Mouse (Mus musculus): Measurements from ENCODE around the gene Olfr658. TPM values are rescaled to one million over a fixed set of nuclear protein-coding genes. Genes with fewer than 3 reads are reported as not detected.

Olfr658 gene
- polyA plus RNA-seq (2012; rRNA removed), result not detected in 2 replicates

- no peak within 1 kb of the TSS for H3K27ac ChIP-seq (ENCODE audit: control insufficient read depth, insufficient read depth, low read length)
- H3K27me3 ChIP-seq (ENCODE audit: control insufficient read depth, insufficient read depth, low read length), result no peaks in the 10 kb centered on the region
- peak; percentile 20 for DNase-seq
- TF ChIP-seq POLR2A (IDR thresholded peaks at IDR 0.05; ENCODE audit: control insufficient read depth, extremely low read depth, insufficient read depth, low read length, poor library complexity) (no peak), CTCF (IDR thresholded peaks at IDR 0.05; ENCODE audit: borderline replicate concordance, control insufficient read depth, extremely low read depth, insufficient read depth, low read length, poor library complexity) (no peak)
- H3K36me3 ChIP-seq (ENCODE audit: control insufficient read depth, insufficient read depth, low read length), result no peaks in the 10 kb centered on the region
- no peaks in the 10 kb centered on the region for H3K4me1 ChIP-seq (replicated peaks; ENCODE audit: control insufficient read depth, insufficient read depth, low read length)
- 24% methylated on average over 22 of the region's 22 CpGs for WGBS
- H3K4me3 ChIP-seq (ENCODE audit: control insufficient read depth, insufficient read depth, low read length), result peak within 1 kb of the TSS; percentile 3
These were observed at the start of gene Olfr658 for GRCm38 (mm10) chr7:104646841-104647482. Gene Olfr658 (minus strand): TSS chr7:104647305.

DNA sequence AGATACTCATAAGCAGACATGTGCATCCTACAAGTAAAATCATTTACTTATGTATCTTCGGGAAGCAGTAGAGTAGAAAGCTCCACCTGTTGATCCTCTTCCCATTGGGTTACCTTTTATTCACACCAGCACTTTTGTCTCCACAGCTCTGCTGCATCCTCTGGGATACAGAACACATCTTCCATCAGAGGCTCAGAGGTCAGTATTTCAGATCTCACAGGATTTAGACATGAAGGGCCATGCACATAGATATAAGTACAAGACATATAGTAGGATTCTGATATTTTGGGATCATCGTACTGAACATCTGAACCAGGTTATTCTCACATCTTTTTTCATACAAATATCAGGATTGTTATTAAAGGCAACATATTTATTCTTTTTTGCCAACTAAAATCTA lies 39.1 kb upstream of the Olfr658 start, which contains the start of gene Olfr661:
Olfr661 (plus strand) TSS at position 301 of the 400 bp plus-strand sequence.
- TF ChIP-seq CTCF (IDR thresholded peaks at IDR 0.05; ENCODE audit: borderline replicate concordance, control insufficient read depth, extremely low read depth, insufficient read depth, low read length, poor library complexity) (no peak), POLR2A (IDR thresholded peaks at IDR 0.05; ENCODE audit: control insufficient read depth, extremely low read depth, insufficient read depth, low read length, poor library complexity) (no peak)
- Histone ChIP-seq H3K4me3 (ENCODE audit: control insufficient read depth, insufficient read depth, low read length) (no peak within 1 kb of the TSS), H3K27me3 (ENCODE audit: control insufficient read depth, insufficient read depth, low read length) (no peaks in the 10 kb centered on the region), H3K27ac (ENCODE audit: control insufficient read depth, insufficient read depth, low read length) (no peak within 1 kb of the TSS), H3K36me3 (ENCODE audit: control insufficient read depth, insufficient read depth, low read length) (no peaks in the 10 kb centered on the region), H3K4me1 (replicated peaks; ENCODE audit: control insufficient read depth, insufficient read depth, low read length) (no peaks in the 10 kb centered on the region)
- DNase-seq, result no peak
- 95% methylated on average over 2 of the region's 2 CpGs for WGBS

GRCm38 (mm10) chr7:104666453-104666852 lies 19.3 kb upstream of the Olfr658 start, which contains the start of gene Olfr659:
Gene Olfr659 (plus strand): TSS chr7:104666753.
- H3K27me3 ChIP-seq (ENCODE audit: control insufficient read depth, insufficient read depth, low read length), result no peaks in the 10 kb centered on the region
- no peak for DNase-seq
- no peaks in the 10 kb centered on the region for H3K4me1 ChIP-seq (replicated peaks; ENCODE audit: control insufficient read depth, insufficient read depth, low read length)
- no peaks in the 10 kb centered on the region for H3K36me3 ChIP-seq (ENCODE audit: control insufficient read depth, insufficient read depth, low read length)
- H3K27ac ChIP-seq (ENCODE audit: control insufficient read depth, insufficient read depth, low read length), result no peak within 1 kb of the TSS
- WGBS, result 92% methylated on average over 3 of the region's 3 CpGs
- TF ChIP-seq CTCF (IDR thresholded peaks at IDR 0.05; ENCODE audit: borderline replicate concordance, control insufficient read depth, extremely low read depth, insufficient read depth, low read length, poor library complexity) (no peak), POLR2A (IDR thresholded peaks at IDR 0.05; ENCODE audit: control insufficient read depth, extremely low read depth, insufficient read depth, low read length, poor library complexity) (no peak)
- no peak within 1 kb of the TSS for H3K4me3 ChIP-seq (ENCODE audit: control insufficient read depth, insufficient read depth, low read length)

DNA sequence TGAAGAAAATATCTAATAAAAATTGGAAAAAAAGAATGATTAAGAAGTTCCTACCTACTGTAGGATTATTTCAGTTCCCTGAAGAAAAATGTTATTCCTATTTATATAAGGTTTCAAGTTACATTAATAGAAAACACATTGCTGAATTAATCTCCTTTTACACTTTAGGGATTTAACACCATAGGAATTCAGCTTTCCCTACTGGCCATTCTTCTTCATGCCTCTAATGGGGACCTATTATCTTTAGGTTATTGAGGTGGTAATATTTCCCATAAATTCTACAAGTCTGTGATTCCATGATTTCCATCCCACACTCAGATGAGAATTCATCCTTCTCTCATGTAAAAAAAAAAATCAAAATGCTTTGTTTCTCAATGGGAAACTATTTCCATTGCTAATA lies 22.6 kb downstream of the Olfr658 start, which contains the start of gene Olfr657:
Olfr657 (plus strand) TSS at position 301 of the 400 bp plus-strand sequence.
- DNase-seq, result no peak
- no peaks in the 10 kb centered on the region for H3K4me1 ChIP-seq (replicated peaks; ENCODE audit: control insufficient read depth, insufficient read depth, low read length)
- no peaks in the 10 kb centered on the region for H3K27me3 ChIP-seq (ENCODE audit: control insufficient read depth, insufficient read depth, low read length)
- no peak within 1 kb of the TSS for H3K27ac ChIP-seq (ENCODE audit: control insufficient read depth, insufficient read depth, low read length)
- TF ChIP-seq CTCF (IDR thresholded peaks at IDR 0.05; ENCODE audit: borderline replicate concordance, control insufficient read depth, extremely low read depth, insufficient read depth, low read length, poor library complexity) (no peak), POLR2A (IDR thresholded peaks at IDR 0.05; ENCODE audit: control insufficient read depth, extremely low read depth, insufficient read depth, low read length, poor library complexity) (no peak)
- no peaks in the 10 kb centered on the region for H3K36me3 ChIP-seq (ENCODE audit: control insufficient read depth, insufficient read depth, low read length)
- H3K4me3 ChIP-seq (ENCODE audit: control insufficient read depth, insufficient read depth, low read length), result no peak within 1 kb of the TSS

GRCm38 (mm10) chr7:104613655-104614054 lies 33.5 kb downstream of the Olfr658 start, which contains the start of gene Olfr656:
Gene Olfr656 (plus strand): TSS chr7:104613955.
- H3K27me3 ChIP-seq (ENCODE audit: control insufficient read depth, insufficient read depth, low read length), result no peaks in the 10 kb centered on the region
- H3K4me1 ChIP-seq (replicated peaks; ENCODE audit: control insufficient read depth, insufficient read depth, low read length), result no peaks in the 10 kb centered on the region
- H3K36me3 ChIP-seq (ENCODE audit: control insufficient read depth, insufficient read depth, low read length), result no peaks in the 10 kb centered on the region
- no peak for DNase-seq
- no peak within 1 kb of the TSS for H3K4me3 ChIP-seq (ENCODE audit: control insufficient read depth, insufficient read depth, low read length)
- no peak within 1 kb of the TSS for H3K27ac ChIP-seq (ENCODE audit: control insufficient read depth, insufficient read depth, low read length)
- 90% methylated on average over 4 of the region's 4 CpGs for WGBS
- TF ChIP-seq CTCF (IDR thresholded peaks at IDR 0.05; ENCODE audit: borderline replicate concordance, control insufficient read depth, extremely low read depth, insufficient read depth, low read length, poor library complexity) (no peak), POLR2A (IDR thresholded peaks at IDR 0.05; ENCODE audit: control insufficient read depth, extremely low read depth, insufficient read depth, low read length, poor library complexity) (no peak)

DNA sequence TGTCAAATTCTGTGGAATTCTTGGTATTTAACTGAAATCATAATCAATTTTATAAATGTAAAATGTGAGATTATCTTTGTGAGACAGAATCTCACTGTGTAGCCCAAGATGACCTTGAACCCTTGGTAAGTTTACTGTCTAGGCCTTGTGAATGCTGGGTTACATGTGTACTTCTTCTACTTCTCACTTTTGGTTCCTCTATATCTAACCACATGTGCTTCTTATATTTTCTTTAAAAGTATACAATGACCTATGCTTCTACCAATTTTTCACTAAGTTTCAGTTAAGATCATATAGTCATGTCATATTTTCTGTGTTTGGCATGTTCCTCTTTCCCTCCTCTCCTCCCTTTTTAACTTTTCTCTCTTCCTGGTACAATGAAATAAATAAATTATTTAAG lies 42.4 kb downstream of the Olfr658 start:
- Histone ChIP-seq H3K4me3 (ENCODE audit: control insufficient read depth, insufficient read depth, low read length) (no peak overlapping the region), H3K27me3 (ENCODE audit: control insufficient read depth, insufficient read depth, low read length) (no peaks in the 10 kb centered on the region), H3K27ac (ENCODE audit: control insufficient read depth, insufficient read depth, low read length) (no peak overlapping the region), H3K36me3 (ENCODE audit: control insufficient read depth, insufficient read depth, low read length) (no peaks in the 10 kb centered on the region), H3K4me1 (replicated peaks; ENCODE audit: control insufficient read depth, insufficient read depth, low read length) (no peaks in the 10 kb centered on the region)
- no peak for DNase-seq
- TF ChIP-seq POLR2A (IDR thresholded peaks at IDR 0.05; ENCODE audit: control insufficient read depth, extremely low read depth, insufficient read depth, low read length, poor library complexity) (no peak), CTCF (IDR thresholded peaks at IDR 0.05; ENCODE audit: borderline replicate concordance, control insufficient read depth, extremely low read depth, insufficient read depth, low read length, poor library complexity) (no peak)
